Mouse (Mus musculus): ENCODE results near the gene E2f2.

Gene E2f2

GRCm38 (mm10) chr4:136172542-136173209 lies 482 bp downstream of the E2f2 start:
- in situ Hi-C loops (cut with MboI; ENCODE audit: unreplicated experiment in 2 of 2) = no loop called here

DNA sequence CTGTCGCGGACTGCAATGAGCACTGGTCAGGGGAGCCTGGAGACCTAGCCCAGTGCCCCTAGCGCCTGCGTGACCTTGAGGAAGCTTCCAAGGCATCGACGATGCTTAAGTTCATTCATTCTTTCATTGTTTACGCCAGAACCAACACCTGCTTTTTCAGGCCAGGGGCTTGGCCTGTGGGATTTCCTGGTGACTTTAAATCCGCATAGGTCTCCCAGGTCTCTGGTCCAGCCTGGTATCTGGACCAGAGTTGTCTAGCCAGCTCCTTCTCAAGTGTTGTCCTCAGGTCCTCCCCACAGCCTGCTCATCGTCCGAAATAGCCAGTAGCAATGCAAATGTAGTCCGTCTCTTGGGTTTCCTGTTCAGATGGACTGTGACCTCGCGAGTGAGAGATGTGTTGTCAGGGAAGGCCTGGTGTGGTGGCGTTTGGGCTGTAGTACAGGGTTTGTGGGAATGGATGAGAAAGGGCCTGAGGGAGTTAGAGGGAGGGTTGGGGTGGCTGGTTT lies 1.1 kb downstream of the E2f2 start:
- in situ Hi-C loops (cut with MboI; ENCODE audit: unreplicated experiment in 2 of 2) = no loop called here

DNA sequence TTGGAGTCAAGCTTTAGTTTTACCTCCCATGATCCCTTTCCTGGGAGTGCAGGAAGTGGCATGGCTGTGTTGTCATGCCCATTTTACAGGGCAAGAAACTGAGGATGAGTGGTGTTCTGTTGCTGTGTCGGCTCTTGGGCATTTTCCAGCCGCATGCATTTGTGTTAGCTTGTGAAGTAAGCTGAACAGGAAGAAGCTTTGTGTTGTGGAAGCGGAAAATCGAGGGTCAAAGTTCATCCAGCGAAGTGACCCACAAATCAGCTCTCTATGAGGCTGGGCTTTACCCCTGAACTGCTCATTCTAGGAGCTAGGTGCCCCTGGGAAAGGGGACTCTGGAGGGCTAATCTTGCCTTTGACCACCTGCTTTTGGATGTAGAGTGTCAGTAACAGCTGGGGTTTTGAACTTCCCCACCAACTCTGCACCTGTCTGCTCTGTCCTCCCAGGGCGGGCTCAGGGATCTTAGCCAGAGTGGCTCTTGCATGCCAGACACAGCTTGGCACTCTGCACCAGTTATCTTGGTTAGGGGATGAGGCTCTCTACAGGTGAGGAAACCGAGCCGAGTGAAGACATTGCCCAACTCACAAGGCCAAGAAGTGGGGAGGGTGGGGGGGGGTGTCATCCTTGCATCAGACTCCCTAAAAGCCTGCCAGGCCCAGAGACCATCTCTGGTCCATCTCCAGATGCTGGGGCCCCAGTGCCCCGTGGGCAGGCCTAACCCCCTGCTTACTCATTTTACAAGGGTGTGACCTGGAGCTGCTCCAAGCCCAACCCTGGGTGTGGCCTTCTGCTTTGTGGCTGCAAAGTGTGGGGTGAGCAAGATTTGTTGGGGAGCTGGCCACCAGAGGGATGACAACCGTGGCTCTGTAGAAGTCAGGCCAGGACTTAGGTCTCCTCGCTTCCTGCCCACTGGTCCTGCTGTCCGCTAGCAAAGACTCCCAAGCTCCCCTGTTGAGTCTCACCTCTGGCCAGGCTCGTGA lies 2.3 kb downstream of the E2f2 start:
- in situ Hi-C loops (cut with MboI; ENCODE audit: unreplicated experiment in 2 of 2) = no loop called here

GRCm38 (mm10) chr4:136176022-136176552 lies 3.9 kb downstream of the E2f2 start:
- in situ Hi-C loops (cut with MboI; ENCODE audit: unreplicated experiment in 2 of 2) = no loop called here

- in situ Hi-C loops (cut with MboI; ENCODE audit: unreplicated experiment in 2 of 2) = no loop called here
These were observed 5.0 kb downstream of the E2f2 start for GRCm38 (mm10) chr4:136177244-136177611.

DNA sequence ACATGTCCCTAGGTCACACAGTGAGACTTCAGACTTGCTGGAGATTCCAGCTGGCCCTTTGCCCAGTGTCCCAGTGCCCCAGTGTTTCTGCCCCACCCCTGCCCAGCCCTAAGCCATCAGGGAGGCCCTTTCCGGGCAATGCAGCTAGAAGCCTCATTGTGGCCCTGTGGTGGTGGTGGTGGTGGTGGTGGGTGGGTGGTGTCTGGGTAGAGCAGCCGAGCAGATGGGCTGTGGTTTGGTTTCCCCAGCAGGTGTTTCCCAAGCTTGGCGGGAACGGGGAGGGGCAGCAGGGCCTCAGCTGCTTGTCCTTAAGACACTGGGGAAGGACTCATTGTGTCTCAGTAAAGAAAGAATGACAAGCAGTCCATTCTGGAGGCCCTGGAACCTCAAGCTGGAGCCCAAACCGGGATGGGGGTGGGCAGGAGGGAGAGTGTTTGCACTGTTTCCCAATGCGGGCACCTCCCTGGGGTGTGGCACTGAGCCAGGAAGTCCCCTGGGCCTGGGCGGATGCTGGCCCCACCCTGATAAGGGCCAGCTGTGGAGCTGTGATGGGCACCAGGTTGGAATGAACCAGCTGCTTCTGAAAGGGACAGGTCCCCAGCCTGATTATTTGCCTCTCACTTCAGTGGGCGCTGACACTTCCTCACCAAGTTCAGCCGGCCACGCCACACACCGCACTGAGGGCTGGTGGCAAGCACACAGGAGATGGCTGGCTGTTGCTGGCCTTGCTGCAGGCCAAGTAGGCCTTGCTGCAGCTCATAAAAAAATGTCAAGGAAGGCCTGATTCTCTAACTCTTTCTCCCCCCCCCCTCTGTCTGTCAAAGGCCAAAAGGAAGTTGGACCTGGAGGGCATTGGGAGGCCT lies 5.6 kb downstream of the E2f2 start:
- in situ Hi-C loops (cut with MboI; ENCODE audit: unreplicated experiment in 2 of 2) = no loop called here

DNA sequence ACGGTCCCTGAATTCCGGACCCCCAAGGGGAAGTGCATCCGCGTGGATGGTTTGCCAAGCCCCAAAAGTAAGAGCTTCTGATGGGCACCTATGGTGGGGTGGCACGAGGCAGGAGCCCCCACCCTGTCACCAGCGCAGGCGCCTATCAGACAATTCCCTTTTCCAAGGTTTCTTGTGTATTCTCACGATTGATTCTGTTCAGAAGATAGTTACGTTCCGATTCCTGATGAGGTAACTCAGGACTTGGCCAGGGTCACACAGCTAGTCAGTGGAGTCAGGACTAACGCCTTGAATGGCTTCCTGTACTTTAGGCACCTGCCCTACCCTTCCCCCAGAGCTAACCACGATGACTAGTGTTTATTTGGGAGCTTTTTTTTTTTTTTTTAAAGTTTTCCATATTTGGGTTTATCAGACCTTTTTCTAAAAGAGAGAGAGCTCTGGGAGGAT lies 6.3 kb downstream of the E2f2 start:
- in situ Hi-C loops (cut with MboI; ENCODE audit: unreplicated experiment in 2 of 2) = no loop called here

DNA sequence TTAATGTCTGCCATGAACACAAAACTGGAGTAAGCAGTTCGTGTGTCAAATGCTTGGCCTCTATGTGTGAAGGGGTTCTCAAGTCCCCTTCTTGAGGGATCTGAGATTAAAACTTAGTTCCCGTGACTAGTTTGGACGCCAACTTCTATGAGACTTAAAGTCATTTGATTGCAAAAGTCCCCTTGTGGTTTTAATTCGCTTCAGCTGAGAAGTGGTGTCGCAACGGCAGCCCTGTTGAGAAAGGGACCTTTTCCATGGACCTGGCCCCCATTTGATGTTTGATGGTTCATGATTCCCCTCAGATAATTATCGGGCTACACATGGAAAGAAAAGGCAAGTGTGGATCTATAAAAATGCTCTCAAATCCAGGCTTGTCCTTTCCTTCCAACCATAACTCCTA lies 7.3 kb downstream of the E2f2 start:
- in situ Hi-C loops (cut with MboI; ENCODE audit: unreplicated experiment in 2 of 2) = no loop called here

DNA sequence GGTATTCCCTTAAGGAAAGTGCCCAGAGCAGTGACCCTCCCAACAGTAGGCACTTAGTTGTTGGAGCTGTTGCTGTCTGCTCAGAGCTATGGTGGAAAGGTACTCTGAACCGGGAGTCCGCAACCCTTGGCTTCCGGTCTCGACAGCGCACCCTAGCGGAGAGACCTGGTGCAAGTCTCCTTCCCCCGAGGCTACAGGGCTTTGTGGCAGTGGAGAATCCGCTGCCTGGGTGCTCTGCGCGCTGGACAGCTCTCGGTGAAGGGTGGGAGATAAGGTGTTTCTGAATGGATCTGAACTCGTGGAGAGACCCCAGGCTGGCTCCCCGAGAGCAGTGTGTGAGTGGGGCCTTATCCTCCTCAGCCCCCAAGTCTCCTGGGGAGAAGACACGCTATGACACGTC lies 7.8 kb downstream of the E2f2 start:
- in situ Hi-C loops (cut with MboI; ENCODE audit: unreplicated experiment in 2 of 2) = no loop called here

DNA sequence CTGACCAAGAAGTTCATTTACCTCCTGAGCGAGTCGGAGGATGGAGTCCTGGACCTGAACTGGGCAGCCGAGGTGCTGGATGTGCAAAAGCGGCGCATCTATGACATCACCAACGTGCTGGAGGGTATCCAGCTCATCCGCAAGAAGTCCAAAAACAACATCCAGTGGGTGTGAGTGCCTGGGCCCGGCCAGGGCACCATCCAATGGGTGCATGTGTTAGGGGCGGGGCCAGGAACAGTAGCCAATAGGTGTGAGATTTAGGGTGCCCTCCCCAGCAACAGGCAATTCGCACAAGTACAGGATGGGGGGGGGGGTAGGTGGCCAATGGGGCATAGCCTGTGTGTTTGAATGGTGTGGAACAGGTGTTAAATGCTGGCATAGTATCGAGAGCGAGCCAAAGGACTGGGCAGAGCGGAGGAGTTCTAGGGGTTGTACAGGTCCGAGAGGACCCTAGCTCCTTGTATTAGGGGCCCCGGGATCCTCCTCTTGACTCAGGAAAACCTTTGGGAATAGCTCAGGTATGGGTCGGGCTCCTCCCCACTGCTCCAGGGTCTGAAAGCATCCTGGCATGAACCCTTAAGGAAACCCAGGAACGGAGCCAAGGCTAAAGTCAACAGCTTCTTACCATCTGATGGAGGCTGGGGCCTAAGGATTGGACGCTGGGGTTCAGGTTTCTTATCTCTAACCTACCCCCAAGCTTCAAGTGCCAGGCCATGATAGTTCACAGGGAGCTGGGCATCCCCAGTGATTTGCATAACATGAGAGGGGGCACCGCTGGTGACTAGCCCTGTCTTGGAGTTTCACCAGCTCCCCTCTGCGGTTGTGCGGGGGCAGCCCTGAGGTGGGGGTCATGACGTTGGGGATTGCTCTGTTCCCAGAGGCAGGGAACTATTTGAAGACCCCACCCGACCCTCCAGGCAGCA lies 8.5 kb downstream of the E2f2 start:
- in situ Hi-C loops (cut with MboI; ENCODE audit: unreplicated experiment in 2 of 2) = no loop called here

- in situ Hi-C loops (cut with MboI; ENCODE audit: unreplicated experiment in 2 of 2) = no loop called here
These were observed 9.2 kb downstream of the E2f2 start for GRCm38 (mm10) chr4:136181367-136181766.

DNA sequence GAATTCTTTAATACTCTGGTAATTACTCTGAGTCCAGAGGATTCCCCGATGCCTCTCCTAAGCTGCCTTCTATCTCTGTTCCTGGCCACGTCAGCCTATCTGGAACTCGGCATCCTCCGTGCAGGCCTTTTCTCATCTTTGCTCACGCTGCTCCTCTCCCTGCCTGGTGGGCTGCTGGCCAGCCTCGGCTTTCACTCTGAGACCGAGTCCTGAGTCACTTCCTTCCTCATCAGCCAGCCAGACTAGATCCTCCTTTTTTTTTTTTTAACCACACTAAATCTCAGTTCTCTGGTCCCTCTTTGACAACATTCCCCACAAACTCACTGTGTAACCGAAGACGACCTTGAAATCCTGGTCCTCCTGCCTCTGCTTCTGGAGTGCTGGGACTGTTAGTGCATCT lies 13.2 kb downstream of the E2f2 start:
- in situ Hi-C loops (cut with MboI; ENCODE audit: unreplicated experiment in 2 of 2) = no loop called here

DNA sequence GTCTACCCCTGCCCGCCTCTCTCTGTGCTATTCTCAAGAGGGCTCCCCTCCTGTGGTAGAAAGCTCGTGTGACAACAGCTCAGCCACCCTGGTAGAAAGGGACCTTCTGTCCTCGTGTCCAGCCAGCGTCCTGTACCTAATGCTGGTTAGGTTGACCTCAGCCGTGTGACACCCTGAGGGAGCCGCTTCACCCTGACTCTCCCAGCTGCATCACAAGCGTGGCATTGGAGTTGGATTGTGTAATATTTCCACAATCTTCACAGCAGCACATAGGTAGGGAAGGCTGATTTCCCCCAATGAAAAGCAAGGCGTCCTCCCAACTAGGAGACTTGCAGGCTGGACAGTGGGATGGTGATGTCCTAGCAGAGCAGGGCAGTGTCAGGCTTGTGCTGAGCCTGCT lies 14.1 kb downstream of the E2f2 start:
- in situ Hi-C loops (cut with MboI; ENCODE audit: unreplicated experiment in 2 of 2) = no loop called here

- in situ Hi-C loops (cut with MboI; ENCODE audit: unreplicated experiment in 2 of 2) = no loop called here
These were observed 14.7 kb downstream of the E2f2 start for GRCm38 (mm10) chr4:136186739-136187472.

- in situ Hi-C loops (cut with MboI; ENCODE audit: unreplicated experiment in 2 of 2) = no loop called here
These were observed 17.0 kb downstream of the E2f2 start for GRCm38 (mm10) chr4:136188973-136189737.

GRCm38 (mm10) chr4:136189912-136190311 lies 17.7 kb downstream of the E2f2 start:
- in situ Hi-C loops (cut with MboI; ENCODE audit: unreplicated experiment in 2 of 2) = no loop called here

GRCm38 (mm10) chr4:136193571-136193970 lies 21.4 kb downstream of the E2f2 start:
- in situ Hi-C loops (cut with MboI; ENCODE audit: unreplicated experiment in 2 of 2) = no loop called here

DNA sequence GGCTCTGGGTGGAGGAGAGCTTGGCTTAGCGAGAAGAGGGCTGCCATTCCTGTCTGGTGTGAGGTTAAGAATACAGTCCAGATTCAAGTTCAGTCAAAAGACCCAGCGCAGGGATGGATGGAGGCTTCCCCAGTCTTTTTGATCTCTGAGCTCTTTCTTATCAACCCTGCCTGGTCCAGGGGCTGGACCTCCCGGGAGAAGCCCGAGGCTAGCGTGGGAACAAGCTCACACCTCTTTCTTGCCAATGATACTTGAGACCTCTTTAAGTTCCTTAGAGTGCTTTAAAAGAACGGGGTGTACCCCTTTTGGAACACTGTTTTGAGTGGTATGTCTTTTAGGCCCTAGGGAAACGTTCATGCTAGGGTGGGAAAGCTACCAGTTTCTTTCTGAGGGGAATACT lies 22.8 kb downstream of the E2f2 start:
- in situ Hi-C loops (cut with MboI; ENCODE audit: unreplicated experiment in 2 of 2) = loop anchor here (5.0 kb wide), 1 partner anchor 33 kb away; no protein-coding TSS in a partner anchor

Measured in v-Abl transformed pro-B cells (cell line).